Mouse (Mus musculus): ENCODE results near the gene Slc2a4.

Slc2a4 gene

DNA sequence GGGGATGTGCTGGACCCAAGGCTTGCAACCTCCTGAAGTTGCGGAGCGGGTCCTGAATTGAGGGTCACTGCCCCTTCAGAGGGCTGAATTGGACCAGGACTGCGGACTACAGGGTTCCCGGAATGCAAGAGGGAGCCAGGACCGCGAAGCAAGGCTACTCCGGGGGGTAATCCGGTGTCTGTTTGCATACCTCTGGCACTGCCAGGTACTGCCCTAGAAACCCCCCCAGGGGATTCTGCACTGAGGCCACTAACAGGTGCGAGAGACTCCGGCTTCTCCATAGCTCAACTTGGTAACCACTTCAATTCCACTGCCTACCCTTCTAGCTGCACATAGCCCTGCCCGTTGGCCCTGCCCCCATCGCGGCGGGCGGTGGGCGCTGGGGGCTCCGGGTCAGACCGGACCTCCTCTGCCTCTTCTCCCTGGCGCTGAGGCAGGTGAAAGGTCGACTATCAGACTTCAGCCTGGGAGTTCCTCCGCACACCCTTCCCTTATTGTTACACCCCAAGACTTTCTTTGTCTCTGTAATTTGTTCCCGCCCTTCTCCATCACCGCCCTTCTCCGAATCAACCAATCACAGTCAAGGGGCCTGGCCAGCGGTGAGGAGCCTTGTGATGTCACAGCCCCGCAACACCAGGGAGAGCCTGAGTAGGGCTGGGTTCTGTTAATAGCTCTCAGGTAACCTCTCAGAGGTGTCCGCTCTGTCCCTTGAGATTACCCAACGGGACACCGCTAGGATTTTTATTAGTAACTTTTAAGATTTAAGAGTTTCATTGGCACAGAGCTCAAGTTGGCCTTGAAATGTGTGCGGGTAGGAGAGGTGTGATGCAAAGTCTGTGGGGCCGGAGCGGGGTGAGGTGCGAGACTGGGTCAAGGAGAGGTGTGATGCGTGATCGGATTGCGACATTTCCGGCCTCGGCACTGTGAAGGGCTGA is 47.2 kb downstream of the Slc2a4 start, which contains the start of the genes 2810408A11Rik and Neurl4:
2810408A11Rik (minus strand) TSS at position 517 of the 935 bp plus-strand sequence.
Neurl4 (plus strand) TSS at position 602 of the 935 bp plus-strand sequence.
- DNase-seq (ENCODE audit: low spot score), result peak; percentile 92

DNA sequence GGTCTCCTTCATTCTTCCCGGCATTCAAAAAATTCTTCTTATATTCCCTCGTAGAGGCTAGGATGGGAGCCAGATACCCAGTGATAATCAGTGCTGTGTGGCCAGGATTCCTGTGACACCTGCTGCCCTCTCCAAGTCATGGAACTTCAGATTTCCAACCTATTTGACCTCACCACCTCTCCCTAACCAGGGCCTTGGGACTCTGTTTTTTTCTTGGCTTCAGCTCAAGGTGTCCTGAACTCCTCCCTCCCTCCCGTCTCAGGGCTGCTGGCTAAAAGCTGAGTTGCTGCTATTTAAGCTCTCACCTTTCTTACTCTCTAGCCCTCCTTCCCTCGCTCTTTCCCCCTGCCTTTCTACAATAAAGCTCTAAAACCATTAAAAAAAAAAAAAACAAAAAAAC is 48.1 kb downstream of the Slc2a4 start:
- no peak for DNase-seq (ENCODE audit: low spot score)

DNA sequence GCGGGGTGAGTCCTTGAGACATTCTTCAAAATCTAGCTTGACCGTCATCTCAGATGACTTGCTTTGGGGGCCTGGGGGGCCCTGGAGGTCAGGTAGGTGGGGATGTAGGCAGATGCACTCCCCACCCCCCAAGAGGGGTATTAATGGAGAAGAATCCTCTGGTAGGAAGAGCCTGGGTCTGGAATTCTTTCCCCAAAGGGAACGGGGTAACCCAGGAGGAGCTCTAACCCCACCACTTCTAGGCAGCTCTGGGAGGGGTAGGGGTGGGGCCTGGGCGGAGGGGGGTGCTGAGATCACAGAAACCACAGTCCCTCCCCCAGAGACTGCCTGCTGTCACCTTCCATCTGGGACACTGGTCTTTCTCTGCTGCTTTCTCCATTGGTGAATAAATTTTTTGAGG is 52.7 kb downstream of the Slc2a4 start, which contains the start of gene Acap1:
Acap1 (minus strand) TSS at position 249 of the 400 bp plus-strand sequence.
- DNase-seq (ENCODE audit: low spot score), result peak; percentile 51

DNA sequence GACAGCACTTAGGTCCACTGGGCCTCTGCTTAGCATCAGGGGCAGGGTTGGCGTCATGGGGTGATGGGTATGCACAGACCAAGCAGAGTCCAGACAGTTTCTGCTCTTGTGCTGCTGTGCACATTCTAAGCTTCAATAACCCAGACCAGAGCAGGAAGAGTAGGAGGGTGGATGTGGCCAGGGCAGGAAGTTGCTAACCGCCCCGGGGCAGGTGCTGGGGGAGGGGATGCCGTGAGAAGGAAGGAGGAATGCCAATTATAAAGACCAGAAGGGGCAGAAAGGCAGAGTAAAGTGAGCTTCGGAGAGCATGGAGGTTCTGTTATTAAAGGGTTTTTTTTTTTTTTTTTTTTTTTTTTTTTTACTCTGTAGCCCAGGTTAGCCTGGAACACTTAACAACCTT is 53.3 kb downstream of the Slc2a4 start:
- DNase-seq (ENCODE audit: low spot score), result peak; percentile 84

Measured in T-cell, adult 2 months (primary cell).